Mouse (Mus musculus) small intestine, adult 2 months (tissue): ENCODE results near the gene Gm5861. TPM values are rescaled to one million over a fixed set of nuclear protein-coding genes. Genes with fewer than 3 reads are reported as not detected.
"Not testable (repeated sequence)": the region's sequence is repeated elsewhere in the genome, so short reads cannot be mapped to it uniquely, and the experiment has no call there.

Experiments
- H3K27ac ChIP-seq: fragments of 200-500 bp; 2 replicates; pipeline ENCODE4 v1.5.1; 2012; ENCODE audit warnings: low read depth, low read length, control low read depth, inconsistent platforms; ENCODE audit not compliant: insufficient read depth
- H3K27me3 ChIP-seq: fragments of 200-500 bp; 2 replicates; pipeline ENCODE4 v1.6.1; 2012; ENCODE audit warnings: mild to moderate bottlenecking, moderate library complexity, low read length, inconsistent platforms; ENCODE audit not compliant: control insufficient read depth, insufficient read depth
- H3K36me3 ChIP-seq: fragments of 200-500 bp; 2 replicates; pipeline ENCODE4 v1.6.1; 2012; ENCODE audit warnings: mild to moderate bottlenecking, low read length, control low read depth, inconsistent platforms; ENCODE audit not compliant: control insufficient read depth, insufficient read depth
- H3K4me1 ChIP-seq: fragments of 200-500 bp; 2 replicates; pipeline ENCODE4 v1.6.1; 2012; ENCODE audit warnings: low read length, inconsistent platforms, mixed read lengths; ENCODE audit not compliant: control insufficient read depth, insufficient read depth, insufficient read length
- H3K4me3 ChIP-seq: fragments of 200-500 bp; 2 replicates; pipeline ENCODE4 v1.5.1; 2012; ENCODE audit warnings: low read depth, mild to moderate bottlenecking, control low read depth, inconsistent platforms, low read length, moderate library complexity
- WGBS: fragments of 180-500 bp; shearing (Covaris S2); methylation state at CpG from one replicate; pipeline ENCODE4 v1.1.7; 2018; 5-methylcytosine and 5-hydroxymethylcytosine counted together
- polyA plus RNA-seq: library from polyadenylated mRNA; depleted of rRNA; stranded (reverse); fragments of >200 nt; gene quantifications from 2 replicates; pipeline ENCODE4 v1.2.3, GENCODE M21; 2012; rRNA removed

Gene Gm5861
- polyA plus RNA-seq: not detected in 2 replicates

DNA sequence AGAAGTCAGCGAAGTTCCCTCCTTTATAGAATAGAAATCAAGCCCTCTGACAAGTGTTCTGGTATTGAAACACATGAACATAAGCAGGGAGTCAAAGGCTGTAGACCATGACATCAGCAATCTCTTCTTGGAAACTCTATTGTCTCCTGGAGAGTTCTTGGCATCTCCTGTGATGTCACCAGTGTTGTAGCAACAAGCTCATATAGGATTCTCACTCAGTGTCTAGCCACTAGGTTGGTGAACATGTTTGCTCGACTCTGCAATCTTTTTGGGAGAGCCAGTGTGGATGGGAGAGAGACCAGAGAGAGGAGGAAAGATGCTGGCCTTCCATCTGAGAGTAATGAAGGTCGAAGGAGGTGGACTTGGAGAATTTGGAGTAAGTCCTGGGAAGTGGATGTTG lies at the start of gene Gm5861:
TSS of gene Gm5861 (plus strand) at position 301 of the 400 bp plus-strand sequence.
- H3K4me3 ChIP-seq, H3K36me3 ChIP-seq, H3K27me3 ChIP-seq, H3K27ac ChIP-seq, H3K4me1 ChIP-seq: not testable (repeated sequence)
- 70% methylated on average over 3 of the region's 3 CpGs for WGBS

- H3K4me1 ChIP-seq, H3K27me3 ChIP-seq, H3K36me3 ChIP-seq, H3K27ac ChIP-seq, H3K4me3 ChIP-seq: not testable (repeated sequence)
- WGBS: 92% methylated on average over 12 of the region's 12 CpGs
Measured at GRCm38 (mm10) chr5:11138031-11138430, 44.8 kb upstream of the Gm5861 start.

Other genes with a start within 250 kb of the Gm5861 start
- 0.14 TPM in 1 of 2 replicates, not detected in the other for gene Gm8871, start 235.3 kb upstream of the Gm5861 start, polyA plus RNA-seq
- gene Gm8857, start 235.3 kb upstream of the Gm5861 start, polyA plus RNA-seq: not detected in 2 replicates
- gene Gm8879, start 55.4 kb upstream of the Gm5861 start, polyA plus RNA-seq: 0.15 TPM in 1 of 2 replicates, not detected in the other
- 0.18 and 0.60 TPM in 2 replicates for gene Gm8890, start 73.0 kb downstream of the Gm5861 start, polyA plus RNA-seq
- gene Speer1, start 158.4 kb downstream of the Gm5861 start, polyA plus RNA-seq: 0.14 TPM in 1 of 2 replicates, not detected in the other
- not detected in 2 replicates for gene Gm8897, start 233.3 kb downstream of the Gm5861 start, polyA plus RNA-seq